Mouse (Mus musculus) olfactory bulb, adult 2 months (tissue): ENCODE data around the gene Dna2. TPM values are rescaled to one million over a fixed set of nuclear protein-coding genes. Genes with fewer than 3 reads are reported as not detected.

Experiments
- H3K27ac ChIP-seq: fragments of 200-500 bp; 2 replicates; pipeline ENCODE4 v1.5.1; 2012; ENCODE audit warnings: low read depth, low read length; ENCODE audit not compliant: insufficient read depth
- H3K4me1 ChIP-seq: fragments of 200-500 bp; 2 replicates; pipeline ENCODE4 v1.6.1; 2012; ENCODE audit warnings: low read length; ENCODE audit not compliant: control insufficient read depth, insufficient read depth
- H3K4me3 ChIP-seq: fragments of 200-500 bp; 2 replicates; pipeline ENCODE4 v1.5.1; 2012; ENCODE audit warnings: mild to moderate bottlenecking, low read depth, low read length, moderate library complexity; ENCODE audit not compliant: insufficient read depth
- CTCF ChIP-seq: fragments of 200-500 bp; IDR thresholded peaks from 2 replicates; pipeline ENCODE4 v1.5.1; 2012; ENCODE audit warnings: low read depth, mild to moderate bottlenecking, low read length, moderate library complexity; ENCODE audit not compliant: insufficient read depth
- POLR2A ChIP-seq: fragments of 200-500 bp; IDR thresholded peaks from 2 replicates; pipeline ENCODE4 v1.6.1; 2012; ENCODE audit warnings: mild to moderate bottlenecking, low read depth, low read length, moderate library complexity; ENCODE audit not compliant: insufficient read depth
- WGBS: fragments of 180-500 bp; shearing (Covaris S2); methylation state at CpG from one replicate; pipeline ENCODE4 v1.1.7; 2018; 5-methylcytosine and 5-hydroxymethylcytosine counted together
- polyA plus RNA-seq: library from polyadenylated mRNA; stranded (reverse); fragments of >200 nt; gene quantifications from 2 replicates; pipeline ENCODE4 v1.2.4, GENCODE M21; 2012; ENCODE audit warnings: low replicate concordance; ENCODE audit not compliant: missing spikeins, insufficient read depth, insufficient read length

Dna2 gene
- polyA plus RNA-seq, 1 experiment: not detected

DNA sequence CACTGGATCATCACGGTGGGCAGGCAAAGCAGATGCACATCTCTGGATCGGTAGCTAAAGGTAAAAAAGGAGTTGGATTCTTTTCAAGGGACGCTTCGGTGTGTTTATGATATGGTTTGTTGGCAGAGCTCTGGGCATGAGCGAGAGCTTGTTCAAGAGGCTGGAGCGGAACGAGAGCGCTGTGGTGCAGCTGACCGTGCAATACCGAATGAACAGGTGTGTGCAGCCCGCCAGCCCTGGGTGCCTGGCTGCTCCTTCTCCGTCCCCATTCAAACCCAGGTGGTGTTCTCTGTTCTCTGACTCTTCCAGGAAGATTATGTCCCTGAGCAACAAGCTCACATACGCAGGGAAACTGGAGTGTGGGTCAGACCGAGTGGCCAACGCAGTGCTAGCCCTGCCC, 19.5 kb downstream of the Dna2 start:
- no peak for TF ChIP-seq CTCF
- TF ChIP-seq POLR2A: no peak
- Histone ChIP-seq H3K27ac (no peak overlapping the region), H3K4me3 (no peak overlapping the region), H3K4me1 (no peaks in the 10 kb centered on the region)
- WGBS: 97% methylated on average over 15 of the region's 15 CpGs

DNA sequence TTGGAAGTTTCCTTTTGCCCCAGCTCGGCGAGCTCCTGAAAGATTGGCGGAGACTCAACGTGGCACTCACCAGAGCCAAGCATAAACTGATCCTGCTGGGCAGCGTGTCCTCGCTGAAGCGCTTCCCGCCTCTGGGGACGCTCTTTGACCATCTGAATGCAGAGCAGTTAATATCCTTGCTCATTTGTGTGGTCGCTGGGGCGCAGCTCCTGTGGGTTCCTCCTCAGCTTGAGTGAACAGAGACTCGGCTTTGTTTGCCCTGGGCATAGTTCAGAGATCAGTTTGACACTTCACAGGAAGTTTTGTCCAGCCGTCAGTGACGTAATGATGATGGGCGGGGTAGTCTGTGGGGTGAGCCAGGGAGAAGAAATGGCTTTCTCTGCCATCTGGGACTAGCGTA, 25.0 kb downstream of the Dna2 start:
- Histone ChIP-seq H3K4me1 (no peaks in the 10 kb centered on the region), H3K27ac (no peak overlapping the region), H3K4me3 (no peak overlapping the region)
- WGBS: 58% methylated on average over 16 of the region's 16 CpGs
- TF ChIP-seq CTCF: no peak
- TF ChIP-seq POLR2A: no peak

DNA sequence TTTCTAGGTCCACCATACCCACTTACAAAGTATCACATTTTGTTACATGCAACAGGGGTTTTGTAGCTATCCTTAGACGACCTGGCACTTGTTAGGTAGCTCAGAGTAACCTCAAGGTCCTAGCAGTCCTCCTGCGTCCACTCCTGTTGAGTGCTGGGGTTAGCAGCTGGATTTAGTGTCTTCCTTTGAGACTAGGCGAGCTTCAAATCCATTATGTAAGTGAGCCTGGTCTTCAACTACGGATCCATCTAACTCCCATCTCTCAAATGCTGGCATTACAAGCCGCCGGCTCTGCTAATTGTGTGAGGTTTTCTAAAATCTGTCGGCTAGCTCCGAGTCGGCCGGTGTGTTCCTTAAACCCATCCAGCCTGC, 32.8 kb downstream of the Dna2 start:
- TF ChIP-seq POLR2A: no peak
- TF ChIP-seq CTCF: no peak
- Histone ChIP-seq H3K4me3 (peak overlapping the region; percentile 92), H3K27ac (peak overlapping the region; percentile 17; the same call in 1 of the 2 replicates), H3K4me1 (peaks cover 6% of the 10 kb centered on the region)
- 8% methylated on average over 10 of the region's 10 CpGs for WGBS

DNA sequence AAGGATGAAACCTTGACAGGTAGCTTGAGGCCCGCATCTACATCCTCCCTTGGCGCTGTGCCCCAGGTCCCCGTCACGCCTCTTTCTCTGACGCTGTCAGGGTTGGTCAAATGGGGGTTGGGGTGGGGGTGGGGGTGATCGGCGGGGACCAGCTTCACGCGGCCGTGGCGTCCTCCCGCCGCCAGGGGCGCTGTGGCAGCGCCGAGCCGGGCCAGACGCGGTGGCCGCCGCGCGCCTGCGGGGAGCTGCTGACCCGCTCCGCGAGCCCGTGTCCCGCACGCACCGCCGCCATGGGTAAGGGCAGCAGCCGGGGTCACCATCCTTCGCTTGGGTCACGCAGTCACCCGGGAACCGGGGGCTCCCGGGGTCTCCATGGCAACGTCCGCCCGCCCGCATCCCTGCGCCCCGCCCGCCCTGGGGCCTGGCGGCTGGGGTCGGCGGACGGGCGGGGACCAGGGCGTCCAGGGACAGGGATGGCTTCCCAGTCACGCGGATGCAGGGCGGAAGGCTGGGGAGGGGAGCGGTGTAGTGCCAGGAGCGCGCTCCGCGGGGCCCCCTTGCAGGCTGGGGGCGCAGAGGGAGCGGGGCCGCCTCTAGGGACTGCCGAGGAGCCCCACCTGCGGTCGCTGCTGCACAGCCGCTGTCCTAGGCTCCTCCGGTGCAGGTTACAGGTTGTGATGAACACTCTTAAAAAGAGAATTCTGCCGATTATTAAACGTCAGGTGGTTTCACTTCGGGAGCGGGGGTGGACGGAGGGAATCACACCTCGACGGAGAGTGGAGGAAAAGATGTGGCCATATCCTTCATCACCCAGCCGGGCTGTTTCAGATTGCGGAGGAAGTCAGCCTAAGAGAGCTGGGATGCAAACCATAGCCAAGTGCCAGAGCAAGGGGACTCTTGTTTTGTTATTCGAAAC, 33.5 kb downstream of the Dna2 start, which contains the start of gene Rufy2:
Rufy2 (plus strand) TSS at position 185 of the 916 bp plus-strand sequence.
- Histone ChIP-seq H3K4me1 (peaks cover 8% of the 10 kb centered on the region), H3K27ac (peak within 1 kb of the TSS; percentile 68), H3K4me3 (peak within 1 kb of the TSS; percentile 92)
- TF ChIP-seq POLR2A (peak; percentile 78), CTCF (peak; percentile 79; the same call in 1 of the 2 replicates)
- under 1% methylated on average over 76 of the region's 77 CpGs for WGBS

DNA sequence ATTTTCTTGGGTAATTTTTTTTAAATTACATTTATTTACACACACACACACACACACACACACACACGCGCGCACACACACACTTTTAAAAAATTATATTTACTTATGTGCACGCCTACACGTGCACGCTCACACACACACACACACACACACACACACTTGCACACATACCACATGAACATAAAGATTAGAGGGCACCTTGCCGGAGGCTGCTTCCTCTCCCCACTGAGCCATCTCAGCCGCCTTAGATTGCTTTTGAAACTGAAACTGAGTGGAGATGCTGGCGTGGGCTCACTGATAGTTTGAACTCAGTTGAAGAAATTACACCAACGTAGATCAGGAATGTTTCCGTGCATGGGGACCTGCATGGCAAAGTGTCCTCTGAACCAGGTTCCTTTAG, 37.2 kb downstream of the Dna2 start:
- Histone ChIP-seq H3K4me3 (no peak overlapping the region), H3K4me1 (peaks cover 11% of the 10 kb centered on the region), H3K27ac (no peak overlapping the region)
- WGBS: 94% methylated on average over 11 of the region's 11 CpGs
- TF ChIP-seq POLR2A: no peak
- no peak for TF ChIP-seq CTCF

DNA sequence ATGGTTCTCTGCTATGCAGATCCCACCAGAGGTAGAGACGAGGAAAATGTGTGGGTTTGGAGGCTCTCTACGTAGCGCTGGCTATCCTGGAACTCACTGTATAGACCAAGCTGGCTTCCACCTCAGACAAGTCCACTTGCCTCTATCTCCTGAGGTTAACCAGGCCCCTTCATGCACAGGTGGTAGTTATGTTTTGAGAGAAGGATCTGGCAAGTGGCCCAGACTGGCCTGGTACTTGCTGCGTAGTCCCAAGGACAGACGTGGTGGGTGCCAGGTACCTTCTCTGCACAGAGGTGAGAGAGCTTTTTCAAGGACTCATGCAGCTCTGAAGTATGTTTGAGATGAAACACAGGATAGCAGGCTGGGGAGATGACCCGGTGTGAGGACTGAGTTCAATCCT, 37.7 kb downstream of the Dna2 start:
- WGBS: 90% methylated on average over 6 of the region's 6 CpGs
- Histone ChIP-seq H3K4me3 (no peak overlapping the region), H3K4me1 (peaks cover 11% of the 10 kb centered on the region), H3K27ac (no peak overlapping the region)
- TF ChIP-seq POLR2A (no peak), CTCF (no peak)

DNA sequence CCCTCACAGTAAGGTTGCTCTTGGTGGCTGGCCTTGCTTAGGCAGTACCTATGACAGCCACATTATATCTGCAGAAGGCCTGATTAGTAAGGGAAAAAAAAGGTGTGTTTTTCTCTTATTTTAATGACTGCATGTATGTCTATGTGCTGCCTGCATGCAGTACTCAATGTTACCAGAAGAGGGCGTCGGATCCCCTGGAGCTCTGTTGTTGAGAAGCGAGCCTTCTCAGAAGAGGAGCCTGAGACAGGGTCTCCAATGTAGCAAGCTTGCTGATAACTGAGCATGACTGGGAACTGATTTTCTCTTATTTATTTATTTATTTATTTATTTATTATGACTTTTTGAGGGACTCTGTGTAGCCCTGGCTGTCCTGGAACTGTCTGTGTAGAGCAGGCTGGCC, 40.5 kb downstream of the Dna2 start:
- H3K27ac ChIP-seq: no peak overlapping the region
- H3K4me1 ChIP-seq: peaks cover 9% of the 10 kb centered on the region
- H3K4me3 ChIP-seq: no peak overlapping the region
- 20% methylated on average over 3 of the region's 3 CpGs for WGBS
- TF ChIP-seq CTCF: no peak
- no peak for TF ChIP-seq POLR2A

DNA sequence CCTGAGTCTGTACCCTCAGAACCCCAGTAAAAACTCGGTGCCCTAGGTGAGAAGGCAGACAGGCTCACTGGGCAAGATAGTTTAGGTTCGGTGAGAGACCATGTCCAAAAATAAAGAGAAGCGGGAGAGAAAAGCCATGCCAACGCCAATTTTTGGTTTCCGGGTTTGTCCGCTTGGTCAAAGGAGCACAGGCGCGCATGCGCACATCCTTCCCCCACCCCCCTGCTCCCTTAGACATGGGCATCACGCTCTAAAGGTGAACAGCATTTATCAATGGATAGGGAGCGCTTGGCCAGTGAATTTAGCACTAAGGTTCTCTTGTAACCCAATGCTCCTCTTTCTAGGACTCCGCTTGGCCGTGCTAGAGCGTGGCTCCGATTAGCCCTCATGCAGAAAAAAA, 43.8 kb downstream of the Dna2 start:
- 94% methylated on average over 15 of the region's 15 CpGs for WGBS
- TF ChIP-seq POLR2A (no peak), CTCF (no peak)
- peaks cover 3% of the 10 kb centered on the region for H3K4me1 ChIP-seq
- no peak overlapping the region for H3K27ac ChIP-seq
- H3K4me3 ChIP-seq: no peak overlapping the region

DNA sequence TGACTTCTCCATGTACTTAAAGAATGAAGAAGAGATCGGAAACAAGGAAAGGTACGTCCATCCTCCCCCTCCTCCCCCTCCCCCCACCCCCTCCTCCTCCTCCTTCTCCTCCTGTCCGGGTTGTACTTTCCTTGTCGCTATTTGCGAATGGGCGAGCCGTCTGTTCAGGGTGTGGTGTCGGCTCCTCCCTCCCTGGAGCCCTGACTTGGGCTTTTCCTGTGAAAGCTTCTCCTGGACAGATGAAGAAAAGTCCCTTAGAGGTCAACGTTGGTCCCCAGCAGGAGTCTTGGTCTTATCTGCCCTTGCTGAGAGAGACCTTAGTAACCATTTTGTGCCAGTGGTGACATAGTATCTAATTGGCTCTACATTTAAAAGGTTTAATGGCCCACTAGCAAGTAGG, 47.2 kb downstream of the Dna2 start:
- 93% methylated on average over 7 of the region's 9 CpGs for WGBS
- no peak overlapping the region for H3K4me3 ChIP-seq

DNA sequence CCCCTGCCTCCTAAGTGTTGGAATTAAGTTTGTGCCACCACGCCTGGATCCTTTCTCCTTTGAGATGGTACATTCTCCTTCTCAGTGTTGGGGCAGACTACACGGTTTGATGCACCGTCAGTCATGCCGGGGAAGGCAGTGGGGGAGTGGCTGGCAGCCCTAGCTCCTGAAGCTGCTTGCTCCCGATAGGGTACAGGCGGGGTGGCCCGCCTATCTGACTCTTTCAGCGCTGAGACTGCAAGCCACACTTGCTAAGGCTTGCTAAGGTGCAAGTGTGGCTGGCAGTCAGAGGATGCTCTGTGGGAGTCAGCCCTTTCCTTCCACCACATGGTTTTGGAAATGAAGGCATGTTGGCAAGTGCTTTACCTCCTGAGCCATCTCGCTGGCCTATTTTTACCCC, 53.8 kb downstream of the Dna2 start:
- WGBS: 69% methylated on average over 9 of the region's 9 CpGs
- Histone ChIP-seq H3K27ac (no peak overlapping the region), H3K4me3 (no peak overlapping the region), H3K4me1 (0 out of 2 replicates have a peak, but pooled peaks cover 2% of the 10 kb centered on the region)
- TF ChIP-seq CTCF: no peak
- no peak for TF ChIP-seq POLR2A

More for the DNA sequence above, 47.2 kb downstream of the Dna2 start:
- Histone ChIP-seq H3K27ac (no peak overlapping the region), H3K4me1 (no peaks in the 10 kb centered on the region)
- TF ChIP-seq POLR2A (no peak), CTCF (no peak)
